Mouse (Mus musculus) kidney, adult 2 months (tissue): ENCODE data around the gene Mtf2.

Source experiments
- CTCF ChIP-seq: fragments of 200-500 bp; conservative IDR thresholded peaks from 2 replicates; pipeline ENCODE4 v1.5.1; 2011; ENCODE audit warnings: low read depth, mild to moderate bottlenecking, control low read depth, low read length, moderate library complexity, mixed read lengths; ENCODE audit not compliant: insufficient read depth, insufficient read length
- POLR2A ChIP-seq: fragments of 200-500 bp; IDR thresholded peaks from one replicate; pipeline ENCODE4 v1.6.1; 2011; ENCODE audit warnings: low read depth, low read length, control low read depth

DNA sequence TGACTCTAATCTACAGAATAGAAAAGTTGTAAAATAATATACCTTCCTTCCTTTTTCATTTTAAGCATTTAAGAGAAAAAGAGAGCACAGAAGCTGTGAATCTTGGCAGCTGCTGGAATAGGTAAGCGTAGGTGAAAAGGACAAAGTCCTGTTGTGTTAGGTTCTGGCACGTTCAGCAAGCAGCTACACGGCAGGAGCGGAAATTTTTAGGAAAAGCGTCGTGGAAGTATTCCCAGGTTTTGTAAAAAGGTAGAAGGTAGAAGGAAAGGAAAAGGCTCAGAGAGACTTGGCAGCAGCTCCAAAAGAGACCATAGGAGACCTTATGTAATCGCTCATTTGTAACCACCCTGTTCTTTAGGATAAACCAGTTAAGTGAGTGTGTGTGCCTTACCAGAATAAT, 43.9 kb downstream of the Mtf2 start:
- TF ChIP-seq CTCF, result no peak
- TF ChIP-seq POLR2A, result no peak
